Comparison of ENCODE assay signal across 11 mouse cellular contexts in the genomic region with DNA sequence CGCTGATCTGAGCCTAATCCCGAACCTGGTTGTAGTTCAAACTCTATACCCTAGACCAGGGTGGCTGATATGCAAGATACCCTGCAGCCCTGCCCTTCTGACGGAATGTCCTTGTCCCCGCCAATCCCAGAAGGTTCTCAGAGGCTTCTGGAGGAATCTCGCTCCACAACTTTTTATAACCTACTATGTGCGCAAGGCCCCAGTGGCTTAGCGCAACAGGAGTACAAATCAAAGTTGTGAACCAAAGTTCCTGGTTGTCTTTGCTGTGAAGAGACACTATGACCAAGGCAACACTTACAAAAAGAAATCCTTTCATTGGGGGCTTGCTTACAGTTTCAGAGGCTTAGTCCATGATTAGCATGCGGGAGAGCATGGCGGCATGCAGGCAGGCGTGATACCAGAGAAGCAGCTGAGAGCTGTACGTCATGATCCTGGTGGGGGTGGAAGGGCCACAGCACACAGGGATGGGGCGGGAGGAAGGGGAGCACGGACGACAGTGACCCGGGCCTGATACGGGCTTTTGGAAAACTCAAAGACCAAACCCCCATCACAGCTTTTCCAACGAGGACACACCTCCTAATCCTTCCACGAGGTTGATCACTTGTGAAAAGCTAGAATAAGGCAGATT. TPM values are rescaled to one million over a fixed set of nuclear protein-coding genes. Genes with fewer than 3 reads are reported as not detected.
DNase-seq lines count a peak whose midpoint lies in the region; ATAC-seq and TF ChIP-seq lines count a peak whose summit lies in the region.
"Had no signal": no experiment of that assay in that cellular context is flagged by ENCODE, and none has a peak within 500 bp of the region (broad histone marks: within the 10 kb centered on the region; RNA-seq: fewer than 3 reads in every experiment).

No protein-coding gene starts in this region.

- peaks cover 45% of the 10 kb centered on the region for H3K4me1 ChIP-seq in liver, embryonic 12.5 days
- H3K4me1 ChIP-seq in liver, postnatal 0 days (ENCODE audit: insufficient read depth) = peaks cover 29% of the 10 kb centered on the region
- H3K4me1 ChIP-seq in hindbrain, postnatal 0 days (ENCODE audit: insufficient read depth, low read length) = peaks cover 7% of the 10 kb centered on the region
- H3K4me1 ChIP-seq in midbrain, postnatal 0 days (ENCODE audit: insufficient read depth, low read length) = peaks cover 14% of the 10 kb centered on the region

- H3K4me2 ChIP-seq in liver, embryonic 12.5 days = peak overlapping the region; percentile 90
- H3K4me2 ChIP-seq in liver, postnatal 0 days (ENCODE audit: low read depth, low read length) = no peak overlapping the region
- H3K4me2 ChIP-seq in hindbrain, postnatal 0 days (ENCODE audit: low read depth, low read length) = no peak overlapping the region
- no peak overlapping the region for H3K4me2 ChIP-seq in midbrain, postnatal 0 days (ENCODE audit: low read depth, low read length, poor library complexity, severe bottlenecking)

- 0 out of 2 replicates have a peak overlapping the region, but pooled peaks have one; percentile 16 for H3K27ac ChIP-seq in liver, embryonic 12.5 days
- no peak overlapping the region for H3K27ac ChIP-seq in liver, postnatal 0 days (ENCODE audit: low read depth)
- H3K27ac ChIP-seq in hindbrain, postnatal 0 days = no peak overlapping the region
- no peak overlapping the region for H3K27ac ChIP-seq in midbrain, postnatal 0 days (ENCODE audit: low read depth, low read length)

- peaks cover 29% of the 10 kb centered on the region for H3K36me3 ChIP-seq in liver, embryonic 12.5 days
- peaks cover 4% of the 10 kb centered on the region; the same call in 1 of the 2 replicates for H3K36me3 ChIP-seq in liver, postnatal 0 days (replicated peaks; ENCODE audit: insufficient read depth, low read length)
- H3K36me3 ChIP-seq in hindbrain, postnatal 0 days (ENCODE audit: insufficient read depth, low read length) = 0 out of 2 replicates have a peak, but pooled peaks cover under 1% of the 10 kb centered on the region
- H3K36me3 ChIP-seq in midbrain, postnatal 0 days (ENCODE audit: insufficient read depth, low read length) = peaks cover 14% of the 10 kb centered on the region

- peak overlapping the region; percentile 98; the same call in 1 of the 2 replicates for H3K4me3 ChIP-seq in liver, embryonic 12.5 days
- no peak overlapping the region; the same call in 1 of the 2 replicates for H3K4me3 ChIP-seq in liver, postnatal 0 days (ENCODE audit: low read depth, low read length)
- H3K4me3 ChIP-seq in hindbrain, postnatal 0 days (ENCODE audit: low read length) = peak overlapping the region; percentile 98; the same call in 1 of the 2 replicates
- H3K4me3 ChIP-seq in midbrain, postnatal 0 days (ENCODE audit: low read depth, low read length) = peak overlapping the region; percentile 73; the same call in 1 of the 2 replicates

- 69% methylated on average over 18 of the region's 18 CpGs for WGBS in liver, embryonic 12.5 days (ENCODE audit: insufficient replicate concordance)
- 72% methylated on average over 18 of the region's 18 CpGs for WGBS in liver, postnatal 0 days (ENCODE audit: insufficient replicate concordance)
- WGBS in hindbrain, postnatal 0 days = 70% methylated on average over 18 of the region's 18 CpGs
- 70% methylated on average over 18 of the region's 18 CpGs for WGBS in midbrain, postnatal 0 days

- ATAC-seq in liver, embryonic 12.5 days = no peak
- ATAC-seq in liver, postnatal 0 days = no peak
- ATAC-seq in hindbrain, postnatal 0 days = no peak
- no peak for ATAC-seq in midbrain, postnatal 0 days (ENCODE audit: low FRiP score)

- no peaks in the 10 kb centered on the region for H3K9me3 ChIP-seq in liver, embryonic 12.5 days (replicated peaks)
- H3K9me3 ChIP-seq in liver, postnatal 0 days (ENCODE audit: low read length) = no peaks in the 10 kb centered on the region
- H3K9me3 ChIP-seq in hindbrain, postnatal 0 days (ENCODE audit: low read length) = no peaks in the 10 kb centered on the region
- no peaks in the 10 kb centered on the region for H3K9me3 ChIP-seq in midbrain, postnatal 0 days (ENCODE audit: low read length)

- no peak overlapping the region for H3K9ac ChIP-seq in liver, embryonic 12.5 days
- no peak overlapping the region for H3K9ac ChIP-seq in liver, postnatal 0 days (replicated peaks)
- no peak overlapping the region for H3K9ac ChIP-seq in hindbrain, postnatal 0 days (replicated peaks; ENCODE audit: low read length)
- no peak overlapping the region for H3K9ac ChIP-seq in midbrain, postnatal 0 days (replicated peaks; ENCODE audit: low read length, poor library complexity, severe bottlenecking)

- no peak for TF ChIP-seq CTCF in liver, postnatal 0 days (IDR thresholded peaks at IDR 0.05; ENCODE audit: low read depth)
- TF ChIP-seq CTCF in hindbrain, postnatal 0 days (IDR thresholded peaks at IDR 0.05; ENCODE audit: low read depth) = no peak
- TF ChIP-seq CTCF in midbrain, postnatal 0 days (IDR thresholded peaks at IDR 0.05) = no peak

- H3K27me3 ChIP-seq in liver, embryonic 12.5 days (replicated peaks) = no peaks in the 10 kb centered on the region
- H3K27me3 ChIP-seq in liver, postnatal 0 days (ENCODE audit: insufficient read depth, low read length) = no peaks in the 10 kb centered on the region
- H3K27me3 ChIP-seq in hindbrain, postnatal 0 days (ENCODE audit: insufficient read depth, low read length) = no peaks in the 10 kb centered on the region
- no peaks in the 10 kb centered on the region for H3K27me3 ChIP-seq in midbrain, postnatal 0 days (ENCODE audit: insufficient read depth, low read length)

- TF ChIP-seq EP300 in liver, postnatal 0 days (IDR thresholded peaks at IDR 0.05; ENCODE audit: low read depth) = no peak

- peak; percentile 49 for DNase-seq in cerebellum, adult 11-12 months
- no peak for DNase-seq in cerebellum, postnatal 4 days (ENCODE audit: low spot score in 2 of 2)
- no peak for DNase-seq in liver, postnatal 0 days
- DNase-seq in hindbrain, postnatal 0 days (ENCODE audit: low spot score) = no peak
- DNase-seq in midbrain, postnatal 0 days (ENCODE audit: low spot score) = no peak
- no peak for DNase-seq in adrenal gland, postnatal 14 days
- DNase-seq in adrenal gland, postnatal 4 days (ENCODE audit: low spot score in 2 of 2) = no peak

RNA-seq across cellular contexts. Expression of gene Necap2, which starts 0.5 kb away (rescaled TPM):
- polyA plus RNA-seq in liver, embryonic 12.5 days (2016; fragmentation: Nextera tagmentation; extraction: Ambion mirVana) = 136 and 143 TPM in 2 replicates
- 47.1 and 53.0 TPM in 2 replicates for polyA plus RNA-seq in liver, postnatal 0 days (2015; fragmentation: Nextera tagmentation; extraction: Ambion mirVana)
- 52.5 and 67.5 TPM in 2 replicates for total RNA-seq in hindbrain, postnatal 0 days (2014; rRNA removed)
- polyA plus RNA-seq in hindbrain, postnatal 0 days (2015; fragmentation: Nextera tagmentation; extraction: Ambion mirVana) = 51.5 and 51.8 TPM in 2 replicates
- 51.4 and 54.5 TPM in 2 replicates for total RNA-seq in midbrain, postnatal 0 days (2014; rRNA removed)
- 42.2 and 51.1 TPM in 2 replicates for polyA plus RNA-seq in midbrain, postnatal 0 days (2015; fragmentation: Nextera tagmentation; extraction: Ambion mirVana)
- 45.5 and 56.4 TPM in 2 replicates for total RNA-seq in adrenal gland, postnatal 14 days (2021)
- 10 to 100 TPM; 66.0 to 69.1 TPM for total RNA-seq in adrenal gland, postnatal 4 days (2021)

RNA-seq across cellular contexts. Expression of gene Spata21, which starts 9.5 kb away (rescaled TPM):
- 0.05 TPM in 1 of 2 replicates, not detected in the other for polyA plus RNA-seq in liver, embryonic 12.5 days (2016; fragmentation: Nextera tagmentation; extraction: Ambion mirVana)
- polyA plus RNA-seq in liver, postnatal 0 days (2015; fragmentation: Nextera tagmentation; extraction: Ambion mirVana) = not detected in 2 replicates
- total RNA-seq in hindbrain, postnatal 0 days (2014; rRNA removed) = 0.37 and 0.90 TPM in 2 replicates
- polyA plus RNA-seq in hindbrain, postnatal 0 days (2015; fragmentation: Nextera tagmentation; extraction: Ambion mirVana) = 0.84 and 1.6 TPM in 2 replicates
- total RNA-seq in midbrain, postnatal 0 days (2014; rRNA removed) = 0.27 and 4.4 TPM in 2 replicates
- 0.25 and 1.4 TPM in 2 replicates for polyA plus RNA-seq in midbrain, postnatal 0 days (2015; fragmentation: Nextera tagmentation; extraction: Ambion mirVana)
- total RNA-seq in adrenal gland, postnatal 14 days (2021) = not detected in 2 replicates
- total RNA-seq in adrenal gland, postnatal 4 days (2021) = under 1 TPM; 0.68 to 0.81 TPM
- total RNA-seq: adrenal gland, adult 18-20 months; neutrophil, adult 5-6 weeks had no signal
- polyA plus RNA-seq: large intestine, adult 2 months had no signal

RNA-seq across cellular contexts. Expression of gene Crocc, which starts 18.3 kb away (rescaled TPM):
- 1.8 and 2.0 TPM in 2 replicates for polyA plus RNA-seq in liver, embryonic 12.5 days (2016; fragmentation: Nextera tagmentation; extraction: Ambion mirVana)
- polyA plus RNA-seq in liver, postnatal 0 days (2015; fragmentation: Nextera tagmentation; extraction: Ambion mirVana) = 0.32 and 0.47 TPM in 2 replicates
- total RNA-seq in hindbrain, postnatal 0 days (2014; rRNA removed) = 18.7 and 19.7 TPM in 2 replicates
- 3.8 and 3.9 TPM in 2 replicates for polyA plus RNA-seq in hindbrain, postnatal 0 days (2015; fragmentation: Nextera tagmentation; extraction: Ambion mirVana)
- 22.0 and 33.2 TPM in 2 replicates for total RNA-seq in midbrain, postnatal 0 days (2014; rRNA removed)
- polyA plus RNA-seq in midbrain, postnatal 0 days (2015; fragmentation: Nextera tagmentation; extraction: Ambion mirVana) = 3.2 and 4.2 TPM in 2 replicates
- total RNA-seq in adrenal gland, postnatal 14 days (2021) = 7.1 and 9.8 TPM in 2 replicates
- 10 to 100 TPM; 16.3 to 24.0 TPM for total RNA-seq in adrenal gland, postnatal 4 days (2021)
